Mouse (Mus musculus): ENCODE results near the gene Grid2.

DNA sequence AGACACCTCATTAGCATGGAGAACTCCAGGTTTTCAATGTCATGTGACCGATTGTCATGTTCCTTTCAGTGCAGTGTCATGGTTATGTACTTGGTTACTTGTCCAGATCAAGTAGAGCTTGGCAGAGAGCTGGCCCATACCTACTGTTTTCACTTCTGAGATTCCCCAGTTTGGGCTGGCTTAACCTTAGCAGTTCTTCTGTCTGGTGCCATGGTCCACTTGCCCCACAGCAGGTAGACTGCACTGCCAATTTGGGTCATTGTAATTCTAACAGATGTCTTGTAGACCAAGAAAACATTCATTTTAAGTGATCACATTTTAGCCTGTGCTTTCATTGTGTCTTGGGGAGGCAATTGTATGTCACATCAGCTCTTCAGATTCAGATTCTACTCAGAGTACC is 990.3 kb downstream of the Grid2 start:
- TF ChIP-seq CTCF (IDR thresholded peaks at IDR 0.05; ENCODE audit: extremely low read depth, insufficient read length, insufficient replicate concordance, low read depth, low read length) (no peak), POLR2A (IDR thresholded peaks at IDR 0.05; ENCODE audit: low read depth, low read length) (no peak)
